In the genomic region with DNA sequence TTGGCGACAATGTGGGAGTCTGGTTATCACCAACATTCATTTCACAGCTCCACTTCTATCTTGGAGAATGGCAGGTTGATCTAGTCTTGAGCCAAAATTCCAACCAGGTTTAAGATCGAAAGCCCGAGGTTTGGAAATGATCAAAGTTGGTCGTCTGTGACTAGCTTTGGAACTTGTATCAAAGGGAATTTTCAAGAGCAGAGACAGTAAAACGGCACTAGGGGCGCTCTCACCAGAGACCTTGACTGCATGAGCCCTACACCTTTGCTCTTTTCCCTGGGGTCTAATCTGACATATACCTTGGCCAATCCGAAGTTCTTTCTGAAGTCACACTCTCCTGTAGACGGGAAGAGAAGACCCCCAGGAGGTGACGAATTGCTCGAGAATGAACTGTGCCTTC, we compare ENCODE assay signal across 10 mouse cellular contexts. TPM values are rescaled to one million over a fixed set of nuclear protein-coding genes. Genes with fewer than 3 reads are reported as not detected.
DNase-seq lines count a peak whose midpoint lies in the region; ATAC-seq lines count a peak whose summit lies in the region.
"Had no signal": no experiment of that assay in that cellular context is flagged by ENCODE, and none has a peak within 500 bp of the region (broad histone marks: within the 10 kb centered on the region; RNA-seq: fewer than 3 reads in every experiment).

No protein-coding gene starts in this region.

- no peak for ATAC-seq in midbrain, embryonic 14.5 days (ENCODE audit: low FRiP score, low TSS enrichment)
- ATAC-seq in midbrain, embryonic 13.5 days: no peak
- no peak for ATAC-seq in heart, embryonic 13.5 days (ENCODE audit: extremely low read depth, insufficient number of reproducible peaks, low FRiP score, low TSS enrichment)
- ATAC-seq in stomach, embryonic 14.5 days (ENCODE audit: insufficient number of reproducible peaks, insufficient read depth, low FRiP score, low read depth): 0 out of 2 replicates have a peak, but pooled peaks have one; percentile 40

- intact Hi-C loops in heart, postnatal 36 days (cut with DNase I): loop anchor here (5.0 to 10.0 kb wide), 3 partner anchors 102 to 329 kb away; no protein-coding TSS in a partner anchor

- H3K9me3 ChIP-seq in midbrain, embryonic 14.5 days (ENCODE audit: control insufficient read depth, low read length): no peaks in the 10 kb centered on the region
- no peaks in the 10 kb centered on the region for H3K9me3 ChIP-seq in midbrain, embryonic 13.5 days
- no peaks in the 10 kb centered on the region for H3K9me3 ChIP-seq in heart, embryonic 13.5 days
- H3K9me3 ChIP-seq in stomach, embryonic 14.5 days (ENCODE audit: control insufficient read depth, low read depth, low read length): no peaks in the 10 kb centered on the region

- peaks cover 90% of the 10 kb centered on the region for H3K27me3 ChIP-seq in midbrain, embryonic 14.5 days (ENCODE audit: control insufficient read depth, insufficient read depth, low read length)
- peaks cover 88% of the 10 kb centered on the region for H3K27me3 ChIP-seq in midbrain, embryonic 13.5 days
- no peaks in the 10 kb centered on the region for H3K27me3 ChIP-seq in heart, embryonic 13.5 days (replicated peaks)
- 0 out of 2 replicates have a peak, but pooled peaks cover 12% of the 10 kb centered on the region for H3K27me3 ChIP-seq in stomach, embryonic 14.5 days (ENCODE audit: control insufficient read depth, insufficient read depth, low read length)

- no peak overlapping the region for H3K27ac ChIP-seq in midbrain, embryonic 14.5 days (replicated peaks; ENCODE audit: low read depth, low read length)
- H3K27ac ChIP-seq in midbrain, embryonic 13.5 days: no peak overlapping the region
- peak overlapping the region; percentile 87 for H3K27ac ChIP-seq in heart, embryonic 13.5 days (replicated peaks)
- H3K27ac ChIP-seq in stomach, embryonic 14.5 days (ENCODE audit: low read length): no peak overlapping the region

- no peaks in the 10 kb centered on the region for H3K36me3 ChIP-seq in midbrain, embryonic 14.5 days (ENCODE audit: control insufficient read depth, insufficient read depth, low read length)
- H3K36me3 ChIP-seq in midbrain, embryonic 13.5 days: no peaks in the 10 kb centered on the region
- H3K36me3 ChIP-seq in heart, embryonic 13.5 days: peaks cover 8% of the 10 kb centered on the region
- no peaks in the 10 kb centered on the region for H3K36me3 ChIP-seq in stomach, embryonic 14.5 days (ENCODE audit: control insufficient read depth, insufficient read depth, low read length)

- peak; percentile 44 to 67 for DNase-seq in heart, adult 18-20 months
- no peak for DNase-seq in heart, postnatal 36 days
- DNase-seq in midbrain, embryonic 14.5 days: peak; percentile 47
- DNase-seq in frontal cortex, postnatal 14 days (ENCODE audit: low spot score in 2 of 2): no peak
- DNase-seq in adrenal gland, postnatal 36 days: no peak
- DNase-seq: lung, postnatal 14 days; right cerebral cortex, adult 18-20 months had no signal

- H3K4me3 ChIP-seq in midbrain, embryonic 14.5 days (replicated peaks; ENCODE audit: low read depth, low read length): no peak overlapping the region
- no peak overlapping the region for H3K4me3 ChIP-seq in midbrain, embryonic 13.5 days (replicated peaks)
- peak overlapping the region; percentile 58 for H3K4me3 ChIP-seq in heart, embryonic 13.5 days
- no peak overlapping the region for H3K4me3 ChIP-seq in stomach, embryonic 14.5 days (ENCODE audit: low read depth, low read length)

- H3K4me1 ChIP-seq in midbrain, embryonic 14.5 days (ENCODE audit: control insufficient read depth, insufficient read depth, low read length): no peaks in the 10 kb centered on the region
- peaks cover 7% of the 10 kb centered on the region for H3K4me1 ChIP-seq in midbrain, embryonic 13.5 days (replicated peaks)
- H3K4me1 ChIP-seq in heart, embryonic 13.5 days: peaks cover 54% of the 10 kb centered on the region
- H3K4me1 ChIP-seq in stomach, embryonic 14.5 days (ENCODE audit: control insufficient read depth, insufficient read depth, low read length): 0 out of 2 replicates have a peak, but pooled peaks cover 3% of the 10 kb centered on the region

- WGBS in midbrain, embryonic 14.5 days: under 1% methylated on average over 10 of the region's 10 CpGs
- 1% methylated on average over 10 of the region's 10 CpGs for WGBS in midbrain, embryonic 13.5 days
- WGBS in heart, embryonic 13.5 days: 4% methylated on average over 10 of the region's 10 CpGs
- WGBS in stomach, embryonic 14.5 days: 26% methylated on average over 10 of the region's 10 CpGs

- H3K4me2 ChIP-seq in midbrain, embryonic 14.5 days (ENCODE audit: low read length): no peak overlapping the region
- no peak overlapping the region for H3K4me2 ChIP-seq in midbrain, embryonic 13.5 days (replicated peaks)
- peak overlapping the region; percentile 92 for H3K4me2 ChIP-seq in heart, embryonic 13.5 days
- H3K4me2 ChIP-seq in stomach, embryonic 14.5 days (replicated peaks; ENCODE audit: low read depth, low read length): no peak overlapping the region

- H3K9ac ChIP-seq in midbrain, embryonic 14.5 days (replicated peaks; ENCODE audit: low read length): no peak overlapping the region
- no peak overlapping the region for H3K9ac ChIP-seq in midbrain, embryonic 13.5 days (replicated peaks)
- H3K9ac ChIP-seq in heart, embryonic 13.5 days: peak overlapping the region; percentile 84
- no peak overlapping the region for H3K9ac ChIP-seq in stomach, embryonic 14.5 days (replicated peaks; ENCODE audit: low read depth, low read length)

RNA-seq across cellular contexts. Expression of a gene that starts 6.6 kb away (rescaled TPM):
- 10 to 100 TPM; 76.2 to 83.1 TPM for total RNA-seq in heart, adult 18-20 months (2021)
- 10 to 100 TPM; 53.8 to 68.2 TPM for total RNA-seq in heart, postnatal 36 days (2021)
- polyA plus RNA-seq in midbrain, embryonic 14.5 days (2014; fragmentation: Nextera tagmentation; extraction: Ambion mirVana): not detected in 2 replicates
- not detected in 2 replicates for polyA plus RNA-seq in midbrain, embryonic 13.5 days (2015; fragmentation: Nextera tagmentation; extraction: Ambion mirVana)
- 11.6 and 12.0 TPM in 2 replicates for polyA plus RNA-seq in heart, embryonic 13.5 days (2015; fragmentation: Nextera tagmentation; extraction: Ambion mirVana)
- polyA plus RNA-seq in stomach, embryonic 14.5 days (2014; fragmentation: Nextera tagmentation; extraction: Ambion mirVana): 17.7 and 18.3 TPM in 2 replicates
- 10 to 100 TPM; 26.4 to 27.5 TPM for total RNA-seq in adrenal gland, postnatal 36 days (2021)

Comparison
In these comparisons a context has a peak if more than half of its experiments do, and no peak if none do; other contexts are left out.
1. DNase-seq: peak in heart, adult 18-20 months (2 of 2) and midbrain, embryonic 14.5 days (single experiment); none in heart, postnatal 36 days (0 of 2), frontal cortex, postnatal 14 days (0 of 2) and adrenal gland, postnatal 36 days (0 of 2).
2. RNA of a gene that starts 6.6 kb away (polyA plus RNA-seq): 17.7 to 18.3 TPM in stomach, embryonic 14.5 days and 11.6 to 12.0 TPM in heart, embryonic 13.5 days; not detected in midbrain, embryonic 14.5 days and not detected in midbrain, embryonic 13.5 days; every median in the first group is over 10 times any median in the second.